ENCODE assay signal across 10 mouse cellular contexts in genomic region chr11:120164028-120164427, GRCm38 (mm10). TPM values are rescaled to one million over a fixed set of nuclear protein-coding genes. Genes with fewer than 3 reads are reported as not detected.
DNase-seq lines count a peak whose midpoint lies in the region; ATAC-seq lines count a peak whose summit lies in the region.
"Had no signal": no experiment of that assay in that cellular context is flagged by ENCODE, and none has a peak within 500 bp of the region (broad histone marks: within the 10 kb centered on the region; RNA-seq: fewer than 3 reads in every experiment).

No protein-coding gene starts in this region.

- no peaks in the 10 kb centered on the region for H3K36me3 ChIP-seq in heart, embryonic 14.5 days (ENCODE audit: control insufficient read depth, insufficient read depth, low read length)
- H3K36me3 ChIP-seq in lung, embryonic 15.5 days = no peaks in the 10 kb centered on the region
- no peaks in the 10 kb centered on the region for H3K36me3 ChIP-seq in embryonic facial prominence, embryonic 11.5 days (replicated peaks; ENCODE audit: control insufficient read depth, insufficient read depth, low read depth, low read length)
- no peaks in the 10 kb centered on the region for H3K36me3 ChIP-seq in neural tube, embryonic 13.5 days

- H3K4me3 ChIP-seq in heart, embryonic 14.5 days (ENCODE audit: control insufficient read depth in 1 of 2, insufficient read depth in 1 of 2, low read depth in 1 of 2, low read length in 2 of 2) = peak overlapping the region; percentile 5 to 18
- H3K4me3 ChIP-seq in lung, embryonic 15.5 days = no peak overlapping the region
- H3K4me3 ChIP-seq in embryonic facial prominence, embryonic 11.5 days (ENCODE audit: low read depth, low read length) = no peak overlapping the region
- H3K4me3 ChIP-seq in neural tube, embryonic 13.5 days = no peak overlapping the region

- ATAC-seq in heart, embryonic 14.5 days (ENCODE audit: insufficient number of reproducible peaks, insufficient read depth, low FRiP score, low read depth) = no peak
- no peak for ATAC-seq in lung, embryonic 15.5 days (ENCODE audit: borderline replicate concordance, extremely low read depth, low FRiP score, low TSS enrichment)
- 0 out of 2 replicates have a peak, but pooled peaks have one; percentile 4 for ATAC-seq in embryonic facial prominence, embryonic 11.5 days (replicated peaks; ENCODE audit: insufficient number of reproducible peaks, low FRiP score, low TSS enrichment, low read depth)
- no peak for ATAC-seq in neural tube, embryonic 13.5 days (ENCODE audit: low read depth)
- ATAC-seq: CD4-positive, CD25-positive, alpha-beta regulatory T cell, adult 4 months; forebrain, embryonic 14.5 days had no signal

- peak overlapping the region; percentile 73 for H3K4me2 ChIP-seq in heart, embryonic 14.5 days (ENCODE audit: low read length)
- no peak overlapping the region for H3K4me2 ChIP-seq in lung, embryonic 15.5 days
- no peak overlapping the region for H3K4me2 ChIP-seq in embryonic facial prominence, embryonic 11.5 days (ENCODE audit: low read depth, low read length)
- no peak overlapping the region for H3K4me2 ChIP-seq in neural tube, embryonic 13.5 days

- intact Hi-C loops in heart, postnatal 14 days (cut with DNase I) = loop anchor here (5.0 kb wide), 1 partner anchor 143 kb away; no protein-coding TSS in a partner anchor

- peaks cover 38 to 56% of the 10 kb centered on the region in 2 experiments for H3K4me1 ChIP-seq in heart, embryonic 14.5 days (ENCODE audit: control insufficient read depth in 2 of 2, insufficient read depth in 2 of 2, low read length in 2 of 2)
- H3K4me1 ChIP-seq in lung, embryonic 15.5 days = peaks cover 14% of the 10 kb centered on the region
- peaks cover 3% of the 10 kb centered on the region for H3K4me1 ChIP-seq in embryonic facial prominence, embryonic 11.5 days (ENCODE audit: control insufficient read depth, insufficient read depth, low read length)
- peaks cover 42% of the 10 kb centered on the region for H3K4me1 ChIP-seq in neural tube, embryonic 13.5 days (replicated peaks)

- no peak for DNase-seq in heart, postnatal 14 days
- DNase-seq in lung, postnatal 25 days (ENCODE audit: low spot score) = no peak
- DNase-seq in embryonic facial prominence, embryonic 11.5 days (ENCODE audit: low spot score) = no peak
- no peak for DNase-seq in thymus, postnatal 36 days
- no peak for DNase-seq in spleen, adult 18-20 months

- peak overlapping the region; percentile 97 to 98 for H3K27ac ChIP-seq in heart, embryonic 14.5 days (replicated peaks in 1 of 2; ENCODE audit: control insufficient read depth in 1 of 2, insufficient read depth in 1 of 2, low read depth in 2 of 2, low read length in 2 of 2)
- H3K27ac ChIP-seq in lung, embryonic 15.5 days = peak overlapping the region; percentile 58
- H3K27ac ChIP-seq in embryonic facial prominence, embryonic 11.5 days (replicated peaks; ENCODE audit: low read depth, low read length) = no peak overlapping the region
- peak overlapping the region; percentile 67; the same call in 1 of the 2 replicates for H3K27ac ChIP-seq in neural tube, embryonic 13.5 days (replicated peaks)

- WGBS in heart, embryonic 14.5 days = 59% methylated on average over 5 of the region's 5 CpGs
- 43% methylated on average over 5 of the region's 5 CpGs for WGBS in lung, embryonic 15.5 days
- 63% methylated on average over 5 of the region's 5 CpGs for WGBS in embryonic facial prominence, embryonic 11.5 days
- WGBS in neural tube, embryonic 13.5 days = 76% methylated on average over 5 of the region's 5 CpGs

- H3K9ac ChIP-seq in heart, embryonic 14.5 days (ENCODE audit: low read length) = peak overlapping the region; percentile 86
- no peak overlapping the region for H3K9ac ChIP-seq in lung, embryonic 15.5 days
- H3K9ac ChIP-seq in embryonic facial prominence, embryonic 11.5 days (replicated peaks; ENCODE audit: low read length) = no peak overlapping the region
- no peak overlapping the region for H3K9ac ChIP-seq in neural tube, embryonic 13.5 days

- 0 out of 2 replicates have a peak, but pooled peaks cover 4% of the 10 kb centered on the region for H3K9me3 ChIP-seq in heart, embryonic 14.5 days (ENCODE audit: control insufficient read depth, low read length)
- H3K9me3 ChIP-seq in lung, embryonic 15.5 days = no peaks in the 10 kb centered on the region
- H3K9me3 ChIP-seq in embryonic facial prominence, embryonic 11.5 days (replicated peaks; ENCODE audit: control insufficient read depth, low read length) = no peaks in the 10 kb centered on the region
- no peaks in the 10 kb centered on the region for H3K9me3 ChIP-seq in neural tube, embryonic 13.5 days

- no peaks in the 10 kb centered on the region for H3K27me3 ChIP-seq in heart, embryonic 14.5 days (ENCODE audit: control insufficient read depth, insufficient read depth, low read length)
- no peaks in the 10 kb centered on the region for H3K27me3 ChIP-seq in lung, embryonic 15.5 days
- no peaks in the 10 kb centered on the region for H3K27me3 ChIP-seq in embryonic facial prominence, embryonic 11.5 days (ENCODE audit: control insufficient read depth, insufficient read depth, low read length)
- no peaks in the 10 kb centered on the region for H3K27me3 ChIP-seq in neural tube, embryonic 13.5 days

RNA-seq across cellular contexts. Expression of gene Slc38a10, which starts 12.9 kb away (rescaled TPM):
- 68.8 and 74.1 TPM in 2 replicates for polyA plus RNA-seq in heart, embryonic 14.5 days (2014; fragmentation: Nextera tagmentation; extraction: Ambion mirVana)
- total RNA-seq in heart, postnatal 14 days (2021) = 10 to 100 TPM; 78.7 to 83.5 TPM
- 91.2 and 92.1 TPM in 2 replicates for polyA plus RNA-seq in lung, embryonic 15.5 days (2015; fragmentation: Nextera tagmentation; extraction: Ambion mirVana)
- polyA plus RNA-seq in embryonic facial prominence, embryonic 11.5 days (2014; fragmentation: Nextera tagmentation; extraction: Ambion mirVana) = 47.8 and 50.0 TPM in 2 replicates
- polyA plus RNA-seq in neural tube, embryonic 13.5 days (2015; fragmentation: Nextera tagmentation; extraction: Ambion mirVana) = 103 and 108 TPM in 2 replicates

Comparison
In these comparisons a context has a peak if more than half of its experiments do, and no peak if none do; other contexts are left out.
1. H3K4me3 ChIP-seq: peak in heart, embryonic 14.5 days (2 of 2); none in lung, embryonic 15.5 days (single experiment), embryonic facial prominence, embryonic 11.5 days (single experiment) and neural tube, embryonic 13.5 days (single experiment).